Mouse (Mus musculus) gastrocnemius, postnatal 36 days (tissue): ENCODE data around the gene Stk32c. TPM values are rescaled to one million over a fixed set of nuclear protein-coding genes. Genes with fewer than 3 reads are reported as not detected.

Experiments used
- DNase-seq, 2 experiments: peaks; one replicate each; pipeline ENCODE4 v3.0.0; 2022
- intact Hi-C: fragments of 180-260 bp; cut with DNase I; formaldehyde crosslinking; loops from one replicate; pipeline ENCODE4 v1.15.1; 2025
- total RNA-seq, 2 experiments: library from RNA; stranded (reverse); gene quantifications; 2 replicates each; pipeline ENCODE4 v1.2.3; 2021

Gene Stk32c
- total RNA-seq, 2 experiments from 2014 or later: 0.10 to 0.38 TPM

- DNase-seq: no peak
Measured at GRCm38 (mm10) chr7:139078181-139078580, 134.9 kb downstream of the Stk32c start.

GRCm38 (mm10) chr7:139077283-139077682 is 135.8 kb downstream of the Stk32c start:
- intact Hi-C loops: no loop called here
- no peak for DNase-seq

More at GRCm38 (mm10) chr7:139078181-139078580, 134.9 kb downstream of the Stk32c start:
- intact Hi-C loops: no loop called here

DNA sequence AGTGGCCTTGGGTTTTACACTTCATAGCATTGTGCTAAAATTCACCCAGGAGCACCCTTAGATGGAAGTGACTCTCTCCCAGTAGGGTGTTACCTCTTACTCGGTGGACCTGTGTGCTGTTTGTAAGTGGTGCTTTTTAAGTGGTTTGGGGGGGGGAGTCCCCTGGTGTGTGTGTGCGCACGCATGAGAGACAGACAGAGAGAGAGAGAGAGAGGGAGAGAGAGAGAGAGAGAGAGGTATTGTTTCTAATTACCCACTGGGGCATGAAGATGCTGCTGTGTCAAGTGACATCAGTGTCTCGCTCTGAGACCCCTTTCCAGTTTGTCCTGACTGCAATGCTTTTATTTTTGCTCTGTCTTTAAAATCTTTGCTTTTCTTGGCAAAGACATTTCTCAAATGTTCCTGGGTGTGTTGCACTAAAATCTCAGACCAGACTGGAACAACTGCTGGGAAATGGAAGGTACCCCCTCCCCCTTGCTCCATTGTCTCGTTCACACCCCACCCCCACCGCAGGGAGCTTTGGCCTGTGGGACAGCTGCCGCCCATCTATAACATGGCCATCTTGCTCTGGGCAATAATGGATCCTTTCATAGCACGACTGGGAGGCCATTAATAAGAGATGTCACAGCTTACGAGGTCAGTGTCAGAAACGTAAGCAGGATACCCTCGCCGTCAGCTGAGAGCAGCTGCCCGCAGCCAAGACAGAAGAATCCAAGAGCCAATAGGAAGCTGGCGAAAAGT is 137.9 kb downstream of the Stk32c start:
- intact Hi-C loops: no loop called here
- no peak for DNase-seq

DNA sequence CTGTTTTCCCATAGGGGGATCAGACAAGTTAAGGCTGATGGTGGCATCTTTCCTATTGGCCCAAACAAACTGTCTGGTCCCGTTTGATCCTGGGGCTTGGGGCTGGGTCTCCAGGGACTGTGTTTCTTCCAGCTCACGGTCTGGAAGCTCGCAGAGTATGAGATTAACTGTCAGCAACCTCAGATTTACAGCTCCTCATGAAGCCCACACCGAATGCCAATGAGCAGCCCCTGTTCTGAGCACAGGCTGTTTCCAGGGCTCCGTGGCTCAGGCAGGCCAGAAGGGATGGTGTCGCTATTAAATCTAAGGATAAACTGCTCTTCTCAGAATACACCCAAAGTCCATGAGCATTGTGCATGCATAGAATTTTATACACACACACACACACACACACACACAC is 138.9 kb downstream of the Stk32c start:
- no peak for DNase-seq
- intact Hi-C loops: no loop called here

- intact Hi-C loops: no loop called here
- DNase-seq: peak in 1 of 2 experiments; percentile 21
Measured at GRCm38 (mm10) chr7:139068182-139068623, 144.9 kb downstream of the Stk32c start.

GRCm38 (mm10) chr7:139063406-139063805 is 149.7 kb downstream of the Stk32c start:
- intact Hi-C loops: no loop called here
- no peak for DNase-seq

Other genes with a start within 250 kb of the Stk32c start
- gene Dpysl4, start 127.3 kb downstream of the Stk32c start, total RNA-seq: under 1 TPM; 0.30 to 0.51 TPM
- gene Lrrc27, start 319 bp downstream of the Stk32c start, total RNA-seq: 1 to 10 TPM; 2.5 to 3.6 TPM
- gene Pwwp2b, start 35.2 kb upstream of the Stk32c start, total RNA-seq: 1 to 10 TPM; 2.5 to 3.1 TPM
- gene Inpp5a, start 175.8 kb upstream of the Stk32c start, total RNA-seq: 10 to 100 TPM; 61.3 to 72.5 TPM